Mouse (Mus musculus) C2C12 (cell line): ENCODE data around the gene Ndc1. TPM values are rescaled to one million over a fixed set of nuclear protein-coding genes. Genes with fewer than 3 reads are reported as not detected.

ENCODE experiments used
- H3K27me3 ChIP-seq: one replicate; pipeline ENCODE4 v1.6.1; 2011; ENCODE audit not compliant: control insufficient read depth, insufficient read depth, insufficient read length
- H3K36me3 ChIP-seq: one replicate; pipeline ENCODE4 v1.6.1; 2011; ENCODE audit not compliant: control insufficient read depth, insufficient read depth
- H3K4me3 ChIP-seq: one replicate; pipeline ENCODE4 v1.5.1; 2011; ENCODE audit warnings: mild to moderate bottlenecking, control low read depth; ENCODE audit not compliant: poor library complexity, insufficient read depth, severe bottlenecking
- H3K79me2 ChIP-seq: one replicate; pipeline ENCODE4 v1.6.1; 2011; ENCODE audit not compliant: control insufficient read depth, insufficient read depth
- H3K79me3 ChIP-seq: one replicate; pipeline ENCODE4 v1.6.1; 2011; ENCODE audit warnings: low read depth, control low read depth
- H3ac ChIP-seq: one replicate; pipeline ENCODE3; 2011; ENCODE audit warnings: low read depth; ENCODE audit not compliant: control insufficient read depth, insufficient read length
- CEBPB ChIP-seq: IDR thresholded peaks from one replicate; pipeline ENCODE4 v1.6.1; 2011; ENCODE audit warnings: low read depth, mild to moderate bottlenecking, control low read depth, moderate library complexity
- CTCF ChIP-seq: IDR thresholded peaks from one replicate; pipeline ENCODE4 v1.5.1; 2011; ENCODE audit not compliant: control insufficient read depth, insufficient read depth, insufficient read length
- FOSL1 ChIP-seq: IDR thresholded peaks from one replicate; pipeline ENCODE4 v1.8.0; 2011; ENCODE audit warnings: mild to moderate bottlenecking, low read length; ENCODE audit not compliant: poor library complexity, insufficient read depth, severe bottlenecking
- MAX ChIP-seq: IDR thresholded peaks from one replicate; pipeline ENCODE4 v1.6.1; 2011; ENCODE audit warnings: mild to moderate bottlenecking, control low read depth
- MYOD1 ChIP-seq: IDR thresholded peaks from one replicate; pipeline ENCODE4 v1.6.1; 2011; ENCODE audit warnings: low read depth; ENCODE audit not compliant: control insufficient read depth, insufficient read length
- MYOG ChIP-seq: IDR thresholded peaks from one replicate; pipeline ENCODE4 v1.6.1; 2011; ENCODE audit not compliant: control insufficient read depth, insufficient read length; ENCODE audit errors: extremely low read depth
- USF1 ChIP-seq: IDR thresholded peaks from one replicate; pipeline ENCODE4 v1.6.1; 2011; ENCODE audit warnings: low read depth, mild to moderate bottlenecking, control low read depth, moderate library complexity
- long read RNA-seq, 2 experiments: library from polyadenylated mRNA; unstranded; transcript quantifications; one replicate each; pipeline ENCODE4 v2.0.0; 2019 to 2020
- polyA plus RNA-seq: library from polyadenylated mRNA; unstranded; fragments of >200 nt; fragmentation: generic; extraction: Trizol; gene quantifications from one replicate; pipeline ENCODE4 v1.2.1, GENCODE M21; 2012; ENCODE audit warnings: missing spikeins

Gene Ndc1
- polyA plus RNA-seq = 22.8 TPM
- long read RNA-seq, experiment 1, full-length matches to known transcripts = 11 of 17 reads
- long read RNA-seq, experiment 1, partial matches to known transcripts = 2 of 17 reads
- long read RNA-seq, experiment 1, other reads (novel, unspliced or antisense) = 4 of 17 reads
- long read RNA-seq, experiment 2, full-length matches to known transcripts = 201 of 253 reads
- long read RNA-seq, experiment 2, partial matches to known transcripts = 7 of 253 reads
- long read RNA-seq, experiment 2, other reads (novel, unspliced or antisense) = 45 of 253 reads

DNA sequence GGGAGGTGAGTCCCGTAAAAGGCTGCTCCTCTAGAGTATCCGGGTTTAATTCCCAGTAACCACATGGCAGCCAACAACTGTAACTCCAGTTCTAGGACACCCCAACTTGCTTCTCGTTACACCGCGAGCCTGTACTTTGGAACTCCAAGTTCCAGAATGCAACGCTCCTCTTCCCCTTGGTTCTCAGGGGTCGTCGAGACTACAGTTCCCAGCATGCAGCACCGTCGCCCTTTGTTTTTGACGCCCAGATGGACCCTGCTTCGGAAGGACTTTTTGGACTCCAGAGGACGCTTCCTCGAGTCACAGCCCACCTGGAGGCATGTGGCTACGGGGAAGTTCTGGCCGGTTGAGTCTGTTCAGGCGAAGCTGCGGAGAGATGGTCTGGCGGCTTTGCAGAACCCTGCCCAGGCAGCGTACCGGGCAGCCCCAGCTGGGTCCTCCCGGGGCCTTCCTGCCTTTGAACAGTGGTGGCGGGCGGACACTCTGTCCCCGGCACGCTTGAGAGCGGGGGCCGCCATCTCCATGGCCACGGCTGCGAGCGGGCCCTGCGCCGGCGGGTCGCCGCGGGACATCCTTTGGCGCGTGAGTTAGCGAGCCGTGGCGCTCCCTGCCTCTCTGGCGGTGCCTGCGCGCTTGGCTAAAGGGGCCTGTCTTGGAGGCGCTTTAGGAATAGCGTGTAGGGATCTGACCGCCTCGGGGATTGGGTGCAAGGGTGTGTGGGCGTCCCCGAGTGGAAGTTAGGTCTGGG lies at the start of gene Ndc1:
TSS of gene Ndc1 (plus strand) at position 218 of the 748 bp plus-strand sequence.
- peak within 1 kb of the TSS; percentile 99 for H3ac ChIP-seq
- peaks cover 46% of the 10 kb centered on the region for H3K79me2 ChIP-seq
- H3K27me3 ChIP-seq = no peaks in the 10 kb centered on the region
- peaks cover 21% of the 10 kb centered on the region for H3K79me3 ChIP-seq
- H3K4me3 ChIP-seq = peak within 1 kb of the TSS; percentile 78
- peaks cover 32% of the 10 kb centered on the region for H3K36me3 ChIP-seq
- TF ChIP-seq CTCF = no peak
- TF ChIP-seq CEBPB = no peak
- TF ChIP-seq MAX = peak; percentile 97
- TF ChIP-seq MYOD1 = no peak
- TF ChIP-seq FOSL1 = no peak
- TF ChIP-seq USF1 = no peak
- TF ChIP-seq MYOG = no peak

DNA sequence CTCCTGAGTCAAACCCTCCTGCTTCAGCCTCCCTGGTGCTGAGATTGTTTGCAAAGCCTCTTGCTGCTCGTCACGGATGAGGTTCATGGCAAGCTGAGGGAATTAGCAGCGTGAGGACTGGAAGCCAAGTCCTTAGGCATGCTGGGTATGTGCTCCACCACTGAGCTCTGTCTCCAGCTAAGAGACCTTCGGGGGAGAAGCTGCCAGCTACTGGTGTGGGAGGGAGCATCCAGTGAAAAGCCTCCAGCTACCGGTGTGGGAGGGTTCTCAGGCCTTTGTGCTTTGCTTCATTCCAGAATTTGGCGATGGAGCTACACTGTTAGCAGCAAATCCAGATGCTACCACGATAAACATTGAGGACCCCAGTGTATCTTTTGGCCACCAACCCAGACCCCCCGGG lies 48.9 kb upstream of the Ndc1 start:
- Histone ChIP-seq H3ac (no peak overlapping the region), H3K79me2 (no peaks in the 10 kb centered on the region), H3K4me3 (no peak overlapping the region), H3K36me3 (peaks cover 15% of the 10 kb centered on the region), H3K79me3 (no peaks in the 10 kb centered on the region), H3K27me3 (no peaks in the 10 kb centered on the region)
- TF ChIP-seq MAX (no peak), MYOG (no peak), MYOD1 (no peak), CTCF (no peak), FOSL1 (no peak), CEBPB (no peak), USF1 (no peak)

DNA sequence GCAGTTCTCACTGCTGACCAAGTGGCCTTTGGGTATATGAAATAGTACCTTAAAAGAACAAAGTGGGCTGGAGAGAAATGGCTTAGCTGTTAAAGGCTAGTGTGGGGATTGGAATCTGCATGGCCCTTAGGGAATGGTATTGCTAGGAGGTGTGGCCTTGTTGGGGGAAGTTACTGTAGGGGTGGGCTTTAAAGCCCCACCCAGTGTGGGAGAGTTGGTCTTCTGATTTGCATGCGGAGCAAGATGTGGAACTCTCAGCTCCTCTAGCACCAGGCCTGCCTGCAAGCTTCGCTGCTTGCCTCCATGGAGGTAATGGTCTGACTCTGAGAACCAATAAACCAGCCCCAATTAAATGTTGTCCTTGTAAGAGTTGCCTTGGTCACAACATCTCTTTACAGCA lies 46.5 kb upstream of the Ndc1 start:
- TF ChIP-seq MYOD1 (no peak), MYOG (no peak), FOSL1 (no peak), MAX (no peak), USF1 (no peak), CEBPB (no peak), CTCF (no peak)
- H3K4me3 ChIP-seq = no peak overlapping the region
- no peak overlapping the region for H3ac ChIP-seq
- peaks cover 15% of the 10 kb centered on the region for H3K36me3 ChIP-seq
- H3K79me2 ChIP-seq = no peaks in the 10 kb centered on the region
- no peaks in the 10 kb centered on the region for H3K27me3 ChIP-seq
- H3K79me3 ChIP-seq = no peaks in the 10 kb centered on the region

DNA sequence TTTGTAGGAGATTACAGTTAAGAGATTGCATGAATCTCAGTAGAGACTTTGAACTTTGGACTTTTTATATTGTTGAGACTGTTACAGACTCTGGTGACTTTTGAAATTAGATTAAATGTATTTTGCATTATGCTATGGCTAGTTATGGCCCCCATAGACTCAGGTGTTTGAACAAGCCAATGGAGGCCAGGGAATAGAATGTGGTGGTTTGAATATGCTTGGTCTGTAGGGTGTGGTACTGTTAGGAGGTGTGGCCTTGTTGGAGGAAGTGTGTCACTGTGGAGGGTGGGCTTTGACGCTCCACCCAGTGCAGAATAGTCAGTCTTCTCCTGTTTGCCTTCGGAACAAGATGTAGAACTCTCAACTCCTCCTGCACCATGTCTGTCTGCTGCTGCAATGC lies 44.5 kb upstream of the Ndc1 start:
- no peak for TF ChIP-seq CEBPB
- no peak for TF ChIP-seq CTCF
- TF ChIP-seq USF1 = no peak
- no peak for TF ChIP-seq MYOG
- no peak for TF ChIP-seq MAX
- TF ChIP-seq FOSL1 = no peak
- no peak for TF ChIP-seq MYOD1
- no peak overlapping the region for H3K4me3 ChIP-seq
- no peaks in the 10 kb centered on the region for H3K79me3 ChIP-seq
- peaks cover 15% of the 10 kb centered on the region for H3K36me3 ChIP-seq
- no peaks in the 10 kb centered on the region for H3K79me2 ChIP-seq
- no peak overlapping the region for H3ac ChIP-seq
- no peaks in the 10 kb centered on the region for H3K27me3 ChIP-seq

DNA sequence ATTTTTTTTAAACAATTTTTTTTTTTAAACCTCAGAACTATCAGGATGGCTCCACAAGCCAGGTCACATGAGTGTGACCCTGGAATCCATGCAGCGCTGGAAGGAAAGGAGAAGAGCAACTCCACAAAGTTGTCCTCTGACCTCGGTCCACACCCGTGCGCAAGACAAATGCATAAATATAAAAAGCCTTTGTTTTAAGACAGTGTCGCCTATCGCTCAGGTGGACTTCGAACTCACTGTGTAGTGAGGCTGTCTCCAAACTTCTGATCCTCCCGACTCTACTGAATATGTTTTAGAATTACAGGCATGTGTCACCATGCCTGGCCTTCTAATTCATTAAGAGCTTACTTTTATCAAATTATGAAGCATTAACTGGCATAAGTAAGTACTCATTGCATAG lies 39.1 kb upstream of the Ndc1 start:
- no peak overlapping the region for H3K4me3 ChIP-seq
- H3ac ChIP-seq = no peak overlapping the region
- H3K27me3 ChIP-seq = no peaks in the 10 kb centered on the region
- H3K36me3 ChIP-seq = peaks cover under 1% of the 10 kb centered on the region
- H3K79me3 ChIP-seq = no peaks in the 10 kb centered on the region
- no peaks in the 10 kb centered on the region for H3K79me2 ChIP-seq
- TF ChIP-seq MYOD1 (no peak), CEBPB (no peak)

DNA sequence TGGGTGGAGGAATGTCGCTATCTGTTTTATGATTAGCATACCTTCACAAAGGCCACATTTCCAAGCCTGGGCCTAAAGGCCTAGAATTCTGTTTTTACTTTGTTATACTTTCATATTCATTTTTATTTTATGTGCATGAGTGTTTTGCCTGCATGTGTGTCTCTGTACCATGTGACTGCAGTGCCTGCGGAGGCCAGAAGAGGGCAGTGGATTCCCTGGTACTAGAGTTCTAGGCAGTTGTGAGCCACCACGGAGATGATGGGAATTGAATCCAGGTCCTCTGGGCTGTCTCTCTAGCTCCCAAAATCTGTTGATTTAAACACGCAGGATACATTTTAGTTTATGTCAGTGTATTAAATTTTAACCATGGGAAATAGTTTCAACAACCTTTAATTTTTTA lies 34.1 kb upstream of the Ndc1 start:
- no peak overlapping the region for H3ac ChIP-seq
- no peaks in the 10 kb centered on the region for H3K36me3 ChIP-seq
- no peaks in the 10 kb centered on the region for H3K27me3 ChIP-seq
- no peak overlapping the region for H3K4me3 ChIP-seq
- no peaks in the 10 kb centered on the region for H3K79me3 ChIP-seq
- TF ChIP-seq USF1 (peak; percentile 52), CEBPB (no peak), FOSL1 (no peak), MAX (no peak)
- no peaks in the 10 kb centered on the region for H3K79me2 ChIP-seq
